Mouse (Mus musculus) effector memory CD4-positive, alpha-beta T cell, adult 5 months (primary cell): ENCODE data around the gene Trim30d. TPM values are rescaled to one million over a fixed set of nuclear protein-coding genes. Genes with fewer than 3 reads are reported as not detected.

Experiments used
- polyA plus RNA-seq: library from polyadenylated mRNA; unstranded; fragments of 100-300 nt; shearing (Covaris generic); gene quantifications from one replicate; pipeline ENCODE4 v1.2.1, GENCODE M21; 2017

The Trim30d gene
- polyA plus RNA-seq = 14.2 TPM

GRCm38 (mm10) chr7:104507421-104508065 is at the start of gene Trim30d:
Gene Trim30d (minus strand): TSS chr7:104507849.

GRCm38 (mm10) chr7:104549833-104550232 is 42.2 kb upstream of the Trim30d start, which contains the start of gene Olfr651:
Gene Olfr651 (plus strand): TSS chr7:104550133.

GRCm38 (mm10) chr7:104465065-104465744 is 42.4 kb downstream of the Trim30d start, which contains the start of gene Trim30a:
Gene Trim30a (minus strand): TSS chr7:104465193.

Other genes with a start within 250 kb of the Trim30d start
- gene Trim5, start 219.8 kb downstream of the Trim30d start, polyA plus RNA-seq = 17.1 TPM
- gene Trim12a, start 192.4 kb downstream of the Trim30d start, polyA plus RNA-seq = 110 TPM
- not detected for gene Trim34b, start 178.4 kb downstream of the Trim30d start, polyA plus RNA-seq
- 7.9 TPM for gene Trim12c, start 154.5 kb downstream of the Trim30d start, polyA plus RNA-seq
- gene Trim30b, start 138.0 kb downstream of the Trim30d start, polyA plus RNA-seq = 0.52 TPM
- gene Trim30c, start 107.0 kb downstream of the Trim30d start, polyA plus RNA-seq = 1.0 TPM
- 39.1 TPM for gene Trim30a, start 42.7 kb downstream of the Trim30d start, polyA plus RNA-seq
- gene Olfr651, start 42.3 kb upstream of the Trim30d start, polyA plus RNA-seq = not detected
- not detected for gene Olfr652, start 53.1 kb upstream of the Trim30d start, polyA plus RNA-seq
- not detected for gene Olfr653, start 69.5 kb upstream of the Trim30d start, polyA plus RNA-seq
- not detected for gene Olfr654, start 79.2 kb upstream of the Trim30d start, polyA plus RNA-seq
- not detected for gene Olfr655, start 93.9 kb upstream of the Trim30d start, polyA plus RNA-seq
- gene Olfr656, start 106.1 kb upstream of the Trim30d start, polyA plus RNA-seq = not detected
- not detected for gene Olfr657, start 116.9 kb upstream of the Trim30d start, polyA plus RNA-seq
- gene Olfr658, start 139.5 kb upstream of the Trim30d start, polyA plus RNA-seq = not detected
- not detected for gene Olfr659, start 158.9 kb upstream of the Trim30d start, polyA plus RNA-seq
- not detected for gene Olfr661, start 178.7 kb upstream of the Trim30d start, polyA plus RNA-seq